9 mouse cellular contexts compared by ENCODE assay signal in genomic region chr5:139694292-139694988, GRCm38 (mm10). TPM values are rescaled to one million over a fixed set of nuclear protein-coding genes. Genes with fewer than 3 reads are reported as not detected.
A peak's percentile ranks its signal among the peaks of the same experiment; 100 is the strongest.
DNase-seq lines count a peak whose midpoint lies in the region; ATAC-seq and TF ChIP-seq lines count a peak whose summit lies in the region.
"Had no signal": no experiment of that assay in that cellular context is flagged by ENCODE, and none has a peak within 500 bp of the region (broad histone marks: within the 10 kb centered on the region; RNA-seq: fewer than 3 reads in every experiment).

No protein-coding gene starts in this region.

- H3K27me3 ChIP-seq in kidney, embryonic 16.5 days (ENCODE audit: insufficient read depth, low read length), result no peaks in the 10 kb centered on the region
- H3K27me3 ChIP-seq in embryonic facial prominence, embryonic 14.5 days (replicated peaks; ENCODE audit: control insufficient read depth, insufficient read depth, low read length), result no peaks in the 10 kb centered on the region
- no peaks in the 10 kb centered on the region for H3K27me3 ChIP-seq in intestine, postnatal 0 days (replicated peaks; ENCODE audit: control insufficient read depth, insufficient read depth, low read length)

- intact Hi-C loops in left cerebral cortex, postnatal 14 days (cut with DNase I), result no loop called here

- peak overlapping the region; percentile 47 for H3K4me2 ChIP-seq in kidney, embryonic 16.5 days (replicated peaks; ENCODE audit: low read depth, low read length)
- H3K4me2 ChIP-seq in embryonic facial prominence, embryonic 14.5 days (ENCODE audit: low read depth, low read length), result peak overlapping the region; percentile 43
- H3K4me2 ChIP-seq in intestine, postnatal 0 days (replicated peaks; ENCODE audit: low read depth), result peak overlapping the region; percentile 65

- peak overlapping the region; percentile 14; the same call in 1 of the 2 replicates for H3K4me3 ChIP-seq in kidney, embryonic 16.5 days (ENCODE audit: low read length)
- no peak overlapping the region for H3K4me3 ChIP-seq in embryonic facial prominence, embryonic 14.5 days (ENCODE audit: low read depth, low read length)
- H3K4me3 ChIP-seq in intestine, postnatal 0 days (ENCODE audit: low read depth, low read length), result peak overlapping the region; percentile 22

- DNase-seq in kidney, postnatal 4 days, result no peak
- DNase-seq in cerebellum, postnatal 14 days, result peak; percentile 50 to 56
- DNase-seq in embryonic facial prominence, embryonic 14.5 days (ENCODE audit: low spot score), result no peak
- DNase-seq in left cerebral cortex, adult 18-20 months (ENCODE audit: low spot score in 2 of 2), result no peak
- no peak for DNase-seq in left cerebral cortex, postnatal 14 days (ENCODE audit: low spot score in 2 of 2)
- no peak for DNase-seq in spleen, postnatal 14 days (ENCODE audit: low spot score in 2 of 2)

- H3K36me3 ChIP-seq in kidney, embryonic 16.5 days (ENCODE audit: insufficient read depth, low read length), result no peaks in the 10 kb centered on the region
- no peaks in the 10 kb centered on the region for H3K36me3 ChIP-seq in embryonic facial prominence, embryonic 14.5 days (ENCODE audit: control insufficient read depth, insufficient read depth, low read length)
- no peaks in the 10 kb centered on the region for H3K36me3 ChIP-seq in intestine, postnatal 0 days (ENCODE audit: control insufficient read depth, insufficient read depth)

- 0 out of 2 replicates have a peak, but pooled peaks cover 7% of the 10 kb centered on the region for H3K9me3 ChIP-seq in kidney, embryonic 16.5 days (ENCODE audit: low read length)
- no peaks in the 10 kb centered on the region for H3K9me3 ChIP-seq in embryonic facial prominence, embryonic 14.5 days (ENCODE audit: control insufficient read depth, low read length)
- H3K9me3 ChIP-seq in intestine, postnatal 0 days (ENCODE audit: control insufficient read depth), result no peaks in the 10 kb centered on the region

- peaks cover 9% of the 10 kb centered on the region; the same call in 1 of the 2 replicates for H3K4me1 ChIP-seq in kidney, embryonic 16.5 days (ENCODE audit: insufficient read depth, low read length)
- H3K4me1 ChIP-seq in embryonic facial prominence, embryonic 14.5 days (ENCODE audit: control insufficient read depth, insufficient read depth, low read length), result no peaks in the 10 kb centered on the region; the same call in 1 of the 2 replicates
- H3K4me1 ChIP-seq in intestine, postnatal 0 days (replicated peaks; ENCODE audit: control insufficient read depth, insufficient read depth, low read length), result no peaks in the 10 kb centered on the region

- no peak overlapping the region for H3K27ac ChIP-seq in kidney, embryonic 16.5 days (ENCODE audit: low read length)
- H3K27ac ChIP-seq in embryonic facial prominence, embryonic 14.5 days (replicated peaks; ENCODE audit: low read depth, low read length), result no peak overlapping the region
- peak overlapping the region; percentile 63 for H3K27ac ChIP-seq in intestine, postnatal 0 days (ENCODE audit: low read depth, low read length)
- H3K27ac ChIP-seq: macrophage had no signal

- WGBS in kidney, embryonic 16.5 days, result 56% methylated on average over 16 of the region's 16 CpGs
- 44% methylated on average over 16 of the region's 16 CpGs for WGBS in embryonic facial prominence, embryonic 14.5 days
- WGBS in intestine, postnatal 0 days, result 41% methylated on average over 16 of the region's 16 CpGs

- TF ChIP-seq CTCF in intestine, postnatal 0 days (IDR thresholded peaks at IDR 0.05; ENCODE audit: low read depth), result no peak

- H3K9ac ChIP-seq in kidney, embryonic 16.5 days (replicated peaks; ENCODE audit: low read length), result no peak overlapping the region
- H3K9ac ChIP-seq in embryonic facial prominence, embryonic 14.5 days (ENCODE audit: low read depth, low read length), result 0 out of 2 replicates have a peak overlapping the region, but pooled peaks have one; percentile 19
- 0 out of 2 replicates have a peak overlapping the region, but pooled peaks have one; percentile 31 for H3K9ac ChIP-seq in intestine, postnatal 0 days (ENCODE audit: low read depth, low read length)

- no peak for ATAC-seq in kidney, embryonic 16.5 days (ENCODE audit: low FRiP score, low TSS enrichment)
- ATAC-seq in embryonic facial prominence, embryonic 14.5 days (ENCODE audit: low read depth), result peak; percentile 48
- peak; percentile 37; the same call in 1 of the 2 replicates for ATAC-seq in intestine, postnatal 0 days

RNA-seq across cellular contexts. Expression of gene Micall2, which starts 41.7 kb away (rescaled TPM):
- 5.4 TPM in 2 replicates for polyA plus RNA-seq in kidney, embryonic 16.5 days (2015; fragmentation: Nextera tagmentation; extraction: Ambion mirVana)
- polyA plus RNA-seq in embryonic facial prominence, embryonic 14.5 days (2014; fragmentation: Nextera tagmentation; extraction: Ambion mirVana), result 5.5 and 5.8 TPM in 2 replicates
- 12.8 and 13.0 TPM in 2 replicates for polyA plus RNA-seq in intestine, postnatal 0 days (2015; fragmentation: Nextera tagmentation; extraction: Ambion mirVana)
- 1 to 10 TPM; 1.5 to 2.1 TPM for total RNA-seq in left cerebral cortex, adult 18-20 months (2021)
- total RNA-seq in left cerebral cortex, postnatal 14 days (2021), result 1 to 10 TPM; 1.6 to 2.8 TPM

Comparison
In these comparisons a context has a peak if more than half of its experiments do, and no peak if none do; other contexts are left out.
1. DNase-seq: peak in cerebellum, postnatal 14 days (2 of 2); none in kidney, postnatal 4 days (0 of 2), embryonic facial prominence, embryonic 14.5 days (single experiment), left cerebral cortex, adult 18-20 months (0 of 2), left cerebral cortex, postnatal 14 days (0 of 2) and spleen, postnatal 14 days (0 of 2).
2. Peak in every context shown above with its lines, with median percentiles within 50 percentile points of each other: H3K4me2 ChIP-seq.